Mouse (Mus musculus) ZHBTc4 (cell line): ENCODE data around the gene Serpina1c.
"Not testable (repeated sequence)": the region's sequence is repeated elsewhere in the genome, so short reads cannot be mapped to it uniquely, and the experiment has no call there.

Experiments used
- DNase-seq: peaks from one replicate; pipeline ENCODE4 v3.0.0-alpha.2; 2011; ENCODE audit warnings: low read depth, low spot score

Gene Serpina1c

GRCm38 (mm10) chr12:103904837-103905340, at the start of gene Serpina1c:
Serpina1c (minus strand) TSS chr12:103904887.
- not testable (repeated sequence) for DNase-seq

- not testable (repeated sequence) for DNase-seq
Observed at GRCm38 (mm10) chr12:103952972-103953371, 48.3 kb upstream of the Serpina1c start.

GRCm38 (mm10) chr12:103946243-103946642, 41.6 kb upstream of the Serpina1c start:
- DNase-seq, result no peak

- not testable (repeated sequence) for DNase-seq
Observed at GRCm38 (mm10) chr12:103909181-103909580, 4.5 kb upstream of the Serpina1c start.

GRCm38 (mm10) chr12:103907746-103908145, 3.1 kb upstream of the Serpina1c start:
- not testable (repeated sequence) for DNase-seq

- DNase-seq, result not testable (repeated sequence)
Observed at GRCm38 (mm10) chr12:103901929-103902328, 2.8 kb downstream of the Serpina1c start.

- not testable (repeated sequence) for DNase-seq
Observed at GRCm38 (mm10) chr12:103866873-103867272, 37.8 kb downstream of the Serpina1c start.

GRCm38 (mm10) chr12:103863101-103863974, 41.3 kb downstream of the Serpina1c start, which contains the start of gene Serpina1a:
Serpina1a (minus strand) TSS chr12:103863562.
- DNase-seq, result not testable (repeated sequence)

- DNase-seq, result no peak
Observed at GRCm38 (mm10) chr12:103860976-103861375, 43.7 kb downstream of the Serpina1c start.

- DNase-seq, result not testable (repeated sequence)
Observed at GRCm38 (mm10) chr12:103860571-103860970, 44.1 kb downstream of the Serpina1c start.

GRCm38 (mm10) chr12:103859584-103859983, 45.1 kb downstream of the Serpina1c start:
- not testable (repeated sequence) for DNase-seq

- not testable (repeated sequence) for DNase-seq
Observed at GRCm38 (mm10) chr12:103853032-103853431, 51.7 kb downstream of the Serpina1c start.
